Mouse (Mus musculus): ENCODE measurements at regions not wholly inside any gene's neighbourhood (a gene's known extent, or its start where the extent isn't known, plus 50 kb on each side); places are given as distances from the start of the nearest gene placed in this dataset.

GRCm38 (mm10) chr6:101027462-101027861 is 194.0 kb downstream of the Ppp4r2 start:
- TF ChIP-seq CTCF (IDR thresholded peaks at IDR 0.05; ENCODE audit: low read depth) (no peak), EP300 (IDR thresholded peaks at IDR 0.05; ENCODE audit: low read depth) (no peak)
